Mouse (Mus musculus): ENCODE data around the gene Dnaja4.

Dnaja4 gene

DNA sequence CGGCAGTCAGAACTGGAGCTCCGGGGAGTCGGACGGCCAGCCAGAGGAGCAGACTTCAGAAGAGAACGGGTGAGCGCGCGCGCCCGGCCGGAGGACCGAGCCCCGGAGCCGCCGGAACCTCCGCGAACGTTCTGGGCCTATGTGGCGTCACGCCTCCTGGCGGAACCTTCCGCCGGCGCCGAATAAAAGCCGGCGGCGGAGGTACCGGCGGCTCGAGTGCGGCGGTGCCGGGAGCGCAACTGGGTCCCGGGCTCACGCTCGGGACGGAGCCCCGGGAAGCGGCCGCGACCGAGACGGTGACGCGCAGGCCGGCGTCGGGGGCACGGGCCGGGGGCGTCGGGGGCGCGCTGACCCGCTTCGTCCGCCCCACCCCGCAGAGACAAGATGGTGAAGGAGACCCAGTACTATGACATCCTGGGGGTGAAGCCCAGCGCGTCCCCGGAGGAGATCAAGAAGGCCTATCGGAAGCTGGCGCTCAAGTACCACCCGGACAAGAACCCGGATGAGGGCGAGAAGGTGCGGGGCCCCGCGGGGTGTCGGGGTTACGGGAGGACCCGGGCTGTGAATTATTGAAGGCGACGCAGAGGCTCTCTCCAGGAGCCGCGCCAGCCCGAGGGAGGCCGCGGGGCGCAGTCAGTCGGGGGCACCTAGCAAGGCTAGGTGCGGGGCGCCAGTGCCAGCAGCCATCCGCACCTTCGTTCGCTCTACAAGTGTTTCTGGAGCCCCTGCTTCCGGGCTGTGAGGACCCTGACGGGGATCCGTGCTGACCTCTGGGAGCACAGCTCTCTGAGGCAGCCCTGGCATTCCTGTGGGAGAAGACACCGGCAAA lies 886 bp downstream of the Dnaja4 start:
- peak; percentile 84 for DNase-seq (ENCODE audit: low spot score)

DNA sequence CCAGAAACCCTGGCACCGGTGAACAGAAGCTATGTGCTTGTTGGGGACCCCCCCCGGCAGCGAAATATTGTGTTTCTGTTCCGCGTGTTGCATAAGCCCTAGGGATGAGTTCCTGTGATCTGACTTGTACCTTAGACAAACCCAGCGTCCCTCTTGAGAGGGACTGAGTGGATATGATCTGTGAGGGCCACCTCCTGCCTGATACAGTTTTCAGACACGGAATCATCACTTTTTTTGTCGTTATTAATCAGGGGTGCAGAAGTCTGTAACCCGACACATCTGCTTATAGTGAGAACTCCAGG lies 1.5 kb downstream of the Dnaja4 start:
- DNase-seq (ENCODE audit: low spot score), result no peak

DNA sequence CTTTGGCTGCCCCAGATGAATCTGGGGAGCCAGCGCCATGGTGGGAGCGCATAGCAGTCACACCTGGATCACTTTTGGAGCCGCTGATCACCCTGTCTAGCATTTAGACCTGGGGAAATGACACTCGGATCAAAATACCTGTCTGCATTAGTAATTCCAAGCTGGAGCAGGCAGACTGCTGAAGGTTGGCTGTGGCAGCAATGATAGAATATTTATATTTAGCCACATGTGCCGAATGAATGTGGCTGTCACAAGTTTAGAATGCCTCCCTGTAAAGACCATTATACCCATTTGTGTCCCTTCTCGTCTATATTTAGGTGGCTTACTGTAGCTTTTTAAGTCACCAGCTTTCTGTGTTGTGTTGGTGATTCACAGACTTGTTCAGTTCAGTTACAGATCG lies 2.1 kb downstream of the Dnaja4 start:
- no peak for DNase-seq (ENCODE audit: low spot score)

DNA sequence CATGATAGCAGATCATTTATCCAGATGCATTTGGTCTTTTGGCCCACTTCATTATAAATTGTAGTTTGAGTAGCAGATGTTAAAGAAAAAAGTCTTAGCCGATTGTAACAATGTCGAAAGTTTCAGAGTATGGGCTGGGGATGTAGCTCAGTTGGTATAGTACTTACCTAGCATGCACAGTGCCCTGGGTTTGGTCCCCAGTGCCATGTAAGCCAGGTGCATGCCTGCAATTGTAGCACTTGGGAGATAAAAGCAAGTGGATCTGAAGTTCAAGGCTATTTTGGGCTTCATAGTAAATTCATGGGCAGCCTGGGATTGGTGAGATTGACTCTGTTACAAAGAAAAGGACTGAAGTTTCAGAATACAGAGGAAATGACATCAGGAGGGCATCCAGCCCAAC lies 3.9 kb downstream of the Dnaja4 start:
- no peak for DNase-seq (ENCODE audit: low spot score)

DNA sequence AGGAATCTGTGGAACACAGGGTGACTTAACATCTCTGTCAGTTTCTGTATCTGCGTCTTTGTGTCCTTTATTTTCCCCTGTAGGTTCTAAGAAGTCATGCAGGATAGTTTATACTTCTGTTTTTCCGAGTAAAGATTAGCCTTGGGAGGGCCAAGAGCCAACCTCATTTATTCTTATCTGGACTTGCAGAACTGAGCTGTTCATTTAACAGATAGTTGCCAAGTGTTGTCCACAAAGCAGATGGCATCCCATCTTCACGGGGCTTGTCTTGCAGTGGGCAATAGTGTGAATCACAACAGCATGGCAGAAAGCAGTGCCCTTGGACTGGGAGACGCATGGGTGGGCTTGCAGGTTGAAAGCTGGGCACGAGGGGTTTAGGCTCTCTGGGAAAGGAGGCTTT lies 5.7 kb downstream of the Dnaja4 start:
- no peak for DNase-seq (ENCODE audit: low spot score)

DNA sequence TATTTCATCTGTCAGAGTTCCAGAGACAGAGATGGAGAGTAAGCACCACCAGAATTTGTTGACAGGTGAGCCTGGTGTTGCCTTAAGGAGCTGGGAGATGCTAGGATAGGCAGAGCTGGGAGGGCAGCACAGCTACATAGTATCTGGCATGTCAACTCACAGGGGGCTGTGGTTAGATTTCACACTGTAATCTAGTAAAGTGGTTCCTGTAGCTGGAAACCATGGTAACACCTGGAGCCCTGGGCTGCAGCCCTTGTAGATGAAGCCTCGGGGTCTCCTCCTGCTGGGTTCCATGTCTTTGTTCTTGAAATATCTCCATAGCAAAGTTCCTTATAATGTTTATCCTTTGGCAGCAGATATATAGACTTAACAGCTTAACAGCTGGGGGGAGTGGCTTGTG lies 6.9 kb downstream of the Dnaja4 start:
- DNase-seq (ENCODE audit: low spot score), result no peak

DNA sequence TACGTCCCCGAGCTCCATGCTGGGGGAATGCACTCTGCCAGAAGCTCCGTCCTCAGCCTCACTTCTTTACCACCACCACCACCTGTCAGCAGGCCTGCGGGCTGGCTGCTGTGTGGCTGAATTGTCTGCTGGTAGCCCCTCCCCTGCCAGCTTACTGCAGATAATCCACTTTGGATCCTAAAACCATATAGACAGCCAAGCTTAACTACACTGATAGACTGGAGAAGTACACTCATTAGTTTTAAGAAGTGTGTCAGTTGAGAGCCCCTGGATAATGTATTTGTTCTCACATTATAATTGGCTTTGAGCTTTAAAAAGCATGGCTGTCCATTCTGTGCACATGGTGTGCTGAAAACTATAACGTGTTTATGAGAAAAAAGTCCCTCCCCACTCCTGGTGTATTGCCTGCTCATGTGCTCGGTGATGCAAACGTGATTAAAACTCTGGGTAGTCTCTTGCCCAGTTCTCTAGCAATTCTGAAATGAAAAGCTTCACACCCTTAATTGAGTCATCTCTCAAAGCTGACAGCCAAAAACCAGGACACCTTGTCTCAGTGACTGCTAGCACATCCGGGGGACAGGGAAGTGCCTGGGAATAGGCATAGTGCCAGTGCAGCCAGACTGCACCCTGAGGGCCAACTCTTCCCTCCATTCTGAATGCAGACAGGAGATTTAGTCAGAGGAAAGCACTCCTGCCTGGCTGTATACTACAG lies 8.8 kb downstream of the Dnaja4 start:
- DNase-seq (ENCODE audit: low spot score), result no peak

DNA sequence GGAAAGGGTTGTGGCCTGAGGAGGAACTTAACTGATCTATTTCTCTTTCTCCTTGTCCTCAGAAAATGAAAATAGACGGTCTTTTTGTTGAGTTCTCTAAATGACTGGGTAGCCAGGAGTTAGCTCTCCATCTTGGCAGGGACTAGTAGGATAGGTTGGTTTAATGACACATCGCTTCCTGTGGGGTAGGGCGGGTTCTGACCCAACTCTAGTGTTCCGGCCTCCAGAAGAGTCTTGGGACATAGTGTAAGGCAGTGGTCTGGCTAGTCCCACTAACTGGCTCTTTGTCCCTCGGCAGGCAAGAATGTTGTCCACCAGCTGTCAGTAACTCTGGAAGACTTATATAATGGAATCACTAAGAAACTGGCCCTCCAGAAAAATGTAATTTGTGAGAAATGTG lies 9.4 kb downstream of the Dnaja4 start:
- no peak for DNase-seq (ENCODE audit: low spot score)

DNA sequence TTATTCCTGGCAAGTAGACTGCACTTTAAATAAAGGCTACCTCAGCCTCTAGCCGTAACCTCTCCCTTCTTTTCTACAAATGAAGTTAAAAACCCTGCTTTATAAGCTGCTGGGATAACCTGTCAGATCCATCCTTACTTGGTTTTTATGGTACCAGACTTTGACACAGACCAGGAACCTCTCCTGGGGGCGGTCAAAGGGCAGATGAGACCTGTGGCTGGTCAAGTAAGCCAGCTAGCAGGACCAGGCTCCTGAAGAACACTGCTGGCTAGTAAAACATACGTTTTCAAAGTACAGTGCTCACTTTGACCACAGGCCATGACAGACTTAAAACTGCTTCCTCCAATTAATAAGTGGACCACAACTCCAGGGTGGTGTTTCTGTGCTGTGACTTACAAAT lies 17.1 kb downstream of the Dnaja4 start:
- DNase-seq (ENCODE audit: low spot score), result no peak

DNA sequence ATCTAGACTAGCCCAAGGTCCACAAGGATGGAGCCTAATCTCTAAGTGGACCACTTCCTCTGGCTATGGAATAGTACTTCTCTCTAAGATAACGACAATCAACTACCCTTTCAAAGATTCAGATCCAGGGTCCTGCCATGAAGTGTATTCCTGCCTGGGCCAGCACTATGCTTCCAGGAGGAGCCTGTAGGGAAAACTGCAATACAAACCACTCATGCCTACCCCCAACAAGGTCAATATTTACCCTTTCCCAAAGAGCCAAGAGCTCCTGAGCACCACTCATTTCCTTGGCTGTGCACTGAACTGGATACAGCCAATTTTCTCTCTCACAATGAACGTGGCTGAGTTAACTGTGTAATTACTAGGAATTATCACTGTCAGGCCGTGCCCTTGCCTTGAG lies 18.9 kb downstream of the Dnaja4 start:
- DNase-seq (ENCODE audit: low spot score), result no peak

DNA sequence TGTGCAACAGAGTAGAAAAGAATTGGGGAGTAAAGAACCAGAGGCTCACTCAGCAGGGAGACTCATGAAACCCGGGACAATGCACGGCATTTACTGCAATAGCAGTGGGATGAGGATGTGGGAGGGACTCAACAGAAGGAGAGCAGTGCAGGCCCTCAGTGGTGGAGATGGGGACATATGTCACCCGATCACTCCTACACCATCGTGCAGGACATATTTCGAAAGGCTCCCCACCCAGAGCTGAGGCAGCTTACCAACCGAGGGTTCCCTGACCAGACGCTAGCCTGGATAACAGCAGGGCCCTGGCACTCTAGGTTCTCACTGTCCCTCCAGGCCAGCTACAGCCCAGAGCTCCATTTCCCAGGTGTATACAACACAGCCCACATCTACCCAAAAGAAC lies 23.5 kb downstream of the Dnaja4 start:
- no peak for DNase-seq (ENCODE audit: low spot score)

DNA sequence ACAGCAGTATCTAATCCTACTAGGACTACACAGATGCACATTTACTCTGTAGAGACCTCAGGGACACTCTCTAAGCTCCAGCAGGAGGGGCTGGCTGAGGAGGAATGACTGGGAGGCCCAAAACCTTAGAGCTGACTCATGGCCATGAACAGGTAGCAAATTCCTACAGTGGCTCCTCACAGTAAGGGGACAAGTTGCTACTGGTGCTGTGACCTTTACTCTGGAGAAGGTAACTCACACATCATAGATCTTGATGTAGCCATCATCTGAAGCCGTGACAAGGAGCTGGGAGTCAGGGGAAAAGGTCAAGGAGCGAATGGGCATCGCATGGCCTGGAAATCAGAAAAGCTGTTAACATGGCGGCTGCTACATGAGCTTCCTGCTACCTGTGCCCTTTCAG lies 23.9 kb downstream of the Dnaja4 start:
- no peak for DNase-seq (ENCODE audit: low spot score)

DNA sequence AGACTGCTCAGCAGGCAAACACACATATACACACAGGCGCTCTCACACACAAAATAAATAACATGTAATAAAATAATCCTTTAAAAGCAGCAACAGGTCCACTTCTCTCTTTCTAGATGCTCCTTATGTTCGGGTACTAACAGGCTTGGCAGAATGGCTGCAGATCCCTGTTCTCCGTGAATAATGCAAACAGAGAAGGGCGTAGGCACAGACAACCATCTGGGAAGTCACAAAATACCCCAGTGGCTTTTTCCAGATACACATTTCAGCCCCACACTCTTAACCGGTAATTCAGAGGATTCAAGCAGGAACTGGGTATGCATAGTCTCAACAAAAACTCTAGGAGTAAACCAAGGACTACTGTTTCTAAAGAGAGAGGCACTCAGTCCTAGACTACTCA lies 27.6 kb downstream of the Dnaja4 start:
- DNase-seq (ENCODE audit: low spot score), result no peak

DNA sequence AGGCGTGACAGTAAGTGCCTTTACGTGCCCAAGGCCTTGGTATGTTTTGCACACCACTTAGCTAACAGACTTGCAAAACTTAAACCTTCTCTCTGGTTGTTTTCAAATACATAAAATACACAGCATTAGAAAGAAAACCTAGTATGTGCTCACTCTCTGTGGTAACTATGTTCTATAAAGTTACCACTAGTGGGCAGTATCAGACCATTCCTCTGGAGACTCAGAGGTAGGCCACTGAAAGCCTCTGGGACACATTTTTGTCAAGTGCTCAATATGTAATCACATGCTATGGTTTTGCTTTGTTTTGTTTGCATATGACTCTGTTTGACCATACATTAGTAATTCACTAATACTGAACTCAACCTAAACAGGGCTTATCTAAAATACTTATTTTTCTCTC lies 33.4 kb downstream of the Dnaja4 start:
- DNase-seq (ENCODE audit: low spot score), result no peak

DNA sequence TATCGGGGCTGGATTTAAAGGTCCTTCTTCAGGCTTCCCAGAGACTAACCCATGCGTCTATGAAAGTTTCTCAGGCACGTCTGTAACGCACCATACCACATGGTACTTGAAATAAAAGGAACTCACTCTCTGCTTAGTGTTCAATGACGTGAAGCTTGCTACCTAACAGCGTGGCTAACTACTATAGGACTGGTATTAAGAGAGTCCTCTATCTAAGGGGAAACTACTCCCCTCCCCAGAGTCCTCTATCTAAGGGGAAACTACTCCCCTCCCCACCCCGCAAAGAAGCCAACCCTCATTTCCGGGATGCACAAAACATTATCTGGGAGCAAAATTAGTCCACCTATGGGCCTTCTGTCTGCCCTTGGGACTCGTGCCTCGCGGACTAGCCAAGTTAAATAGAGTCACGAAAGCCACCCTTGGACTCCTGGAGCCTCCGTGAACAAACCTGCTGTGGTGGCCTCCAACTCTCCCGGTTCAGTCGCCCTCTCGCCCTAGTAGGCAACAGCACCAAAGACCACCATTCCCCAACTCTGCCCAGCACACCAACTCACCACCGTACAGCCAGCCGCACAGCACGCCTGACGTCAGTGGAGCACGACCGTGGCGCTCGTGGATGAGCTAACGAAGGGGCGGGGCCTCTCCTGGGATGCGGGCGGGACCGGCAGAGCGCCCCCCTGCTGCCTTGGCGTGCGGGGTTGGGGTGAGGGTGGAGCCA lies 35.4 kb downstream of the Dnaja4 start, which contains the start of gene Wdr61:
Gene Wdr61 (minus strand): TSS at position 599 of the 718 bp plus-strand sequence.
- peak; percentile 98 for DNase-seq (ENCODE audit: low spot score)

DNA sequence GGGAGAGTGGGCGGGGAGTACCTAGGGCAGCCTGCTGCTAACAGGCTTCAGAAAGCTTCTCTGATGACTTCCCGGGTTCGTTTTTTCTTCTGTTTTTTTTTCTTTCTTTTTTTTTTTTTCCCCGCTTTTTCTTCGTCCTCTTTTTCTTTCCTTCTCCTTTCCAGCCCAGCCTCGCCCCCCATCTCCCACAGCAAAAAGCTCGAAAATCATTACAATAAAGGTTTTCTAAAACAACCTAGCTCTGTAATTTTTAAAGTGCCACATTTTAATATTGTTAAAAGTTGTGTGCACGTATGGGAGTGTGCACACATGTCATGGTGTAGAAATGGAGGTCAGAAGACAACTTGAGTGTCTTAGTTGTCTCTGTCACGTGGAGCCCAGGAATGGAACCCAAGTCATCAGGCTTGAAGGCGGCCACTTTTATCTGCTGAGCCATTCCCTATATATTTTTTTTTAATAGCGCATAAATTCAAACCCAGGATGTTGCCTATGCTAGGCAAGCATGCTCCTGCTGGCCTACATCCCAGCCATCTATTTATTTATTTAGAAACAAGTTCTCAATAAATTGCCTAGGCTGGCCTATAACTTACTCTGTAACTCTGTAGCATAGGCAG lies 36.1 kb downstream of the Dnaja4 start:
- no peak for DNase-seq (ENCODE audit: low spot score)

DNA sequence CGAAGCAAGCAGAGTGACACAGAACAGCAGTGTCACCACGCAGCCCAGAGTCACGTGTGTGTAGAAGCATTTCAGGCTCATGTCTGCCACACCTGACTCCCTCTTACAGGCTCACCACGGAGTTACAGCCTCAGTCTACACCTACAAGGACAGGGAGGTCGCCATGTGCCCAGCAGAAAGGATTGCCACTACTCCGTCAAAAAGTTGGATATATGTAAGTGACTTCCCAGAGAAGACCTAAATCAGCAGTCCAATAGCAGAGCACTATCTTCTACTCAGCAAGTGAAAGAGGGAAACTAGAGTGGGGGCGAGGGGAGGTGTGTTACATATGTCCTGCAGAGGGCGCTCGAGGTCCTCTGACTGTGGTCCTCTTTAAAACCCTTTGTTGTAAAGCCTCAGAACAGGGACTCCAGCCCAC lies 37.6 kb downstream of the Dnaja4 start:
- no peak for DNase-seq (ENCODE audit: low spot score)

DNA sequence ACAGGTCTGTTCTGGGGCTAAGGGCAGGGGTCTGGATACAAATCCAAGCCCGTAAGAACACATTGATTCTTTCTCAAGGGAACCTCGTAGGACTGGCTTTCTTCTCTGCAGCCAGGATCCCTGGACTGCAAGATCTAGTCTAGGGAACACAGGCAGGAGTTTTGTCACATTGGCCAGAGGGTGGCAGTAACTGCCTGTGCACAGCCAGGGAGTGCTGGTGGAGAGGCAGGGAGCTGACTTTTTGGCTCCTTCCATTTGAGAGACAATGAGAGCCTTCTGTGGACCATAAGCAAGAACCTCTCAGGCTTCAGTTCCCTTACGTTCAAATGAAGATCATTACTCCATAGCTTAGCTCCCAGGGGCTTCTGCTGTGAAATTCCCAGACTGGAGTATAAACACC lies 39.7 kb downstream of the Dnaja4 start:
- peak; percentile 39 for DNase-seq (ENCODE audit: low spot score)

DNA sequence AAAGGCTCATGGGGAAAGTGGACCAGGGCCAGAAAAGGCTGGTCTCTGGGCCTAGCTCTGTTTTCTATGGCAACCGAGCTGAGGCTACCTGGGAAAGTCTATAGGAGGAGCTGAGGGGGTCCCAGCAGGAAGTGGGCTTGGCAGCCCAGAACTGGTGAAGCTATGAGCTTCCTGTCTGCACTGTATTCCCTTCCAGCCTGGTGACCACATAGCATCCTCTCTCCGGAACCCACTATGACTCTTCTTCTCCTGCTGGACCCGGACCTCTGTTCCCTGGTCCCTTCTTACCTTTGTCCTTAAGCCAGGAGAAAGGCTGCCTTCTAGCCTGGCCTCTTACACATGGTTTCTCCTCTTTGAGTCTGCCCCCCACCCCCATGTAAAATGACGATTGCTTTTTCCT lies 45.2 kb downstream of the Dnaja4 start:
- no peak for DNase-seq (ENCODE audit: low spot score)

DNA sequence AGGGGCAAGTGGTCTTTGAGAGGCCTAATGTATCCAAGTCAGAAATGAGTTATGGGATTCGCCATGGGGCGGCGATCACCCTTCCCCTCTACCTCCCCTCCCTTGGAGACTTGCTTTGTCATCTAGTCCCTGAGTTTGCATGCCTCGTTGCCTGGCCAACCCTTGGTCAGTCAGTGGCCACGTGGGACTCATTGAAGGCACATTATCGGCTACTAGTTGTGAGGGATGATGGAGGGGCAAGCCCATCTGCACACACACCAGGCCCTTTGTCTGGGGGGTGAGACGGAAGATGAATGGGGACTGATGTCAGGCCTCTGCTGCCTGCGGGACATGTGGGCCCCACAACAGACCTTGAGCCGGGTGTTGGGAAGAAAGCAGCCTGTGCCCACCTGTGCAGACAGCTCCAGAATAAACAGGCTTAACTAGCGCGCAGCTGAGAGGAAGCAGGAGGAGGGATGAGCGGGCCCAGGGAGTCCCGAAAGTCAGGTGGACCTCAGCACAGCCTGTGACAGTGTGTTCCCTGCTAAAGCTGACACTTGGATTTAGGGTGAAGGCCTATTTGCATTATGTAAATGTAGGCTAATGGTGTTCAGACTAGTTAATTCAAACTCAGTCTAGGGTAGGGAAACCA lies 47.2 kb downstream of the Dnaja4 start:
- no peak for DNase-seq (ENCODE audit: low spot score)

DNA sequence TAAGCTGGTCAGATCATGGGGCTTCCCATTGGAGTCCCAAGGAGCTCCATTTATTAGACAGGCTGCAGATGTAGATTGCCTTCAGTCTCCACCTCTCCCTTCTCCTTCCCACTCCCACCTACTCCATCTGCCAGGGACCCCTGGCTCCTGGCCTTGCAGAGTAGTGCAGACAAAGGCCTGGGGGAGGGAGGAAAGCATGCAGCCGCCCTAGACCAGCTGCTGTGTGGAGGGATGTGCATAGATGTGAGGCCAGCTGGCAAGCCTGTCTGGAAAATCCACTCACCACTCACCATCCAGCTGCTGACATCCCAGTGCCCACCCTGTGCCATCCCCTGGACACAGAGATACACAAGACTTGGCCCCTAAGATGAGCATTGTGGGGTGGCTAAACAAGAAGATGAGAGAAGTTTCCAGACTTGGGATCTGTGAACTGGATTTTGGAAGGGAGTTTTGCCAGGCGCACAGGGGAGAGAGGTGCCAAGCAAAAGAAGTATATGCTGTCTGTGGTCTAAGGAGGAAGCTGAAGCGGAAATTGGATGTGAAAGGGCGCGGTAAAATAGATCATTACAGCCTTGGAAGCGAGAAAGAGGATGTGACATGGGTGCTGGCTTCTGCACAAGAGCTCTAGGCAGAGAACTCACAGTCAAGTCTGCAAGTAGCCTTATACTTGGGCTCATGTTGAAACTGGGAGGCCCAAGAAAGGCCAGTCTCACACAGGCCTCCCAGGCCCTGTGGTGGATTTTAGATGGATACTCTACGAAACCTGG lies 51.7 kb downstream of the Dnaja4 start:
- DNase-seq (ENCODE audit: low spot score), result no peak

Measured in ovary, postnatal 36 days (tissue).